Mouse (Mus musculus): Measurements from ENCODE around the gene Clcf1. TPM values are rescaled to one million over a fixed set of nuclear protein-coding genes. Genes with fewer than 3 reads are reported as not detected.

Gene Clcf1
- polyA plus RNA-seq, 1 experiment from 2014 or later: 0.69 TPM

- Histone ChIP-seq H3K27ac (replicated peaks) (no peak overlapping the region), H3K4me1 (replicated peaks) (peaks cover 54% of the 10 kb centered on the region), H3K9me3 (no peaks in the 10 kb centered on the region), H3K9ac (no peak overlapping the region), H3K27me3 (no peaks in the 10 kb centered on the region), H3K4me3 (no peak overlapping the region), H3K36me3 (peaks cover 30% of the 10 kb centered on the region), H3K4me2 (no peak overlapping the region)
- ATAC-seq (ENCODE audit: low FRiP score, low read depth): no peak
- 59% methylated on average over 2 of the region's 2 CpGs for WGBS
Measured at GRCm38 (mm10) chr19:4196048-4196447, 18.0 kb upstream of the Clcf1 start.

- WGBS: 66% methylated on average over 5 of the region's 5 CpGs
- H3K9me3 ChIP-seq: no peaks in the 10 kb centered on the region
- no peak for ATAC-seq (ENCODE audit: low FRiP score, low read depth)
- no peak overlapping the region for H3K9ac ChIP-seq
- no peak overlapping the region for H3K4me2 ChIP-seq
- H3K36me3 ChIP-seq: peaks cover 30% of the 10 kb centered on the region
- no peak overlapping the region for H3K27ac ChIP-seq (replicated peaks)
- no peak overlapping the region for H3K4me3 ChIP-seq
- no peaks in the 10 kb centered on the region for H3K27me3 ChIP-seq
- peaks cover 53% of the 10 kb centered on the region for H3K4me1 ChIP-seq (replicated peaks)
Measured at GRCm38 (mm10) chr19:4196548-4196947, 17.5 kb upstream of the Clcf1 start.

- Histone ChIP-seq H3K27ac (replicated peaks) (no peak overlapping the region), H3K4me2 (no peak overlapping the region), H3K9ac (no peak overlapping the region), H3K4me3 (no peak overlapping the region), H3K36me3 (peaks cover 30% of the 10 kb centered on the region), H3K4me1 (replicated peaks) (peaks cover 56% of the 10 kb centered on the region), H3K9me3 (no peaks in the 10 kb centered on the region), H3K27me3 (no peaks in the 10 kb centered on the region)
- WGBS: 77% methylated on average over 3 of the region's 3 CpGs
- ATAC-seq (ENCODE audit: low FRiP score, low read depth): no peak
Measured at GRCm38 (mm10) chr19:4197180-4197579, 16.9 kb upstream of the Clcf1 start.

- Histone ChIP-seq H3K9me3 (no peaks in the 10 kb centered on the region), H3K9ac (peak within 1 kb of the TSS; percentile 70), H3K36me3 (peaks cover 6% of the 10 kb centered on the region), H3K27ac (replicated peaks) (peak within 1 kb of the TSS; percentile 55), H3K4me1 (replicated peaks) (peaks cover 32% of the 10 kb centered on the region), H3K4me2 (peak within 1 kb of the TSS; percentile 94), H3K27me3 (no peaks in the 10 kb centered on the region), H3K4me3 (peak within 1 kb of the TSS; percentile 62)
- ATAC-seq (ENCODE audit: low FRiP score, low read depth): peak; percentile 85
- under 1% methylated on average over 34 of the region's 34 CpGs for WGBS
Measured at GRCm38 (mm10) chr19:4201291-4201909, 12.6 kb upstream of the Clcf1 start, which contains the start of gene Rad9a. Rad9a (minus strand) TSS chr19:4201662.

- peak overlapping the region; percentile 62 for H3K4me3 ChIP-seq
- peak overlapping the region; percentile 55 for H3K27ac ChIP-seq (replicated peaks)
- WGBS: 31% methylated on average over 7 of the region's 7 CpGs
- H3K9ac ChIP-seq: peak overlapping the region; percentile 70
- H3K4me2 ChIP-seq: peak overlapping the region; percentile 94
- ATAC-seq (ENCODE audit: low FRiP score, low read depth): no peak; the same call in 1 of the 2 replicates
- peaks cover 2% of the 10 kb centered on the region; the same call in 1 of the 2 replicates for H3K36me3 ChIP-seq
- H3K9me3 ChIP-seq: no peaks in the 10 kb centered on the region
- no peaks in the 10 kb centered on the region for H3K27me3 ChIP-seq
- peaks cover 27% of the 10 kb centered on the region for H3K4me1 ChIP-seq (replicated peaks)
Measured at GRCm38 (mm10) chr19:4202149-4202548, 11.9 kb upstream of the Clcf1 start.

- Histone ChIP-seq H3K4me1 (replicated peaks) (peaks cover 27% of the 10 kb centered on the region), H3K36me3 (no peaks in the 10 kb centered on the region), H3K4me3 (no peak overlapping the region), H3K27me3 (no peaks in the 10 kb centered on the region), H3K9me3 (no peaks in the 10 kb centered on the region), H3K27ac (replicated peaks) (no peak overlapping the region), H3K9ac (no peak overlapping the region), H3K4me2 (no peak overlapping the region)
- ATAC-seq (ENCODE audit: low FRiP score, low read depth): no peak
- 64% methylated on average over 3 of the region's 3 CpGs for WGBS
Measured at GRCm38 (mm10) chr19:4203148-4203547, 10.9 kb upstream of the Clcf1 start.

GRCm38 (mm10) chr19:4203604-4204326, 10.3 kb upstream of the Clcf1 start:
- WGBS: 63% methylated on average over 13 of the region's 13 CpGs
- Histone ChIP-seq H3K4me1 (replicated peaks) (peaks cover 27% of the 10 kb centered on the region), H3K9me3 (no peaks in the 10 kb centered on the region), H3K27ac (replicated peaks) (no peak overlapping the region), H3K4me2 (no peak overlapping the region), H3K27me3 (no peaks in the 10 kb centered on the region), H3K9ac (no peak overlapping the region), H3K4me3 (no peak overlapping the region), H3K36me3 (no peaks in the 10 kb centered on the region)
- no peak for ATAC-seq (ENCODE audit: low FRiP score, low read depth)

- Histone ChIP-seq H3K4me3 (no peak overlapping the region), H3K27me3 (no peaks in the 10 kb centered on the region), H3K9ac (no peak overlapping the region), H3K4me1 (replicated peaks) (peaks cover 26% of the 10 kb centered on the region), H3K9me3 (no peaks in the 10 kb centered on the region), H3K36me3 (no peaks in the 10 kb centered on the region), H3K27ac (replicated peaks) (no peak overlapping the region), H3K4me2 (no peak overlapping the region)
- no peak for ATAC-seq (ENCODE audit: low FRiP score, low read depth)
- WGBS: 62% methylated on average over 4 of the region's 4 CpGs
Measured at GRCm38 (mm10) chr19:4204889-4205288, 9.1 kb upstream of the Clcf1 start.

GRCm38 (mm10) chr19:4206971-4207370, 7.1 kb upstream of the Clcf1 start:
- Histone ChIP-seq H3K4me3 (no peak overlapping the region), H3K9ac (no peak overlapping the region), H3K4me2 (no peak overlapping the region), H3K27me3 (peaks cover 11% of the 10 kb centered on the region), H3K9me3 (no peaks in the 10 kb centered on the region), H3K36me3 (no peaks in the 10 kb centered on the region), H3K27ac (replicated peaks) (no peak overlapping the region), H3K4me1 (replicated peaks) (peaks cover 10% of the 10 kb centered on the region)
- ATAC-seq (ENCODE audit: low FRiP score, low read depth): no peak
- 2% methylated on average over 2 of the region's 2 CpGs for WGBS

- ATAC-seq (ENCODE audit: low FRiP score, low read depth): no peak
- no peaks in the 10 kb centered on the region for H3K9me3 ChIP-seq
- H3K9ac ChIP-seq: no peak overlapping the region
- WGBS: 70% methylated on average over 5 of the region's 5 CpGs
- H3K4me3 ChIP-seq: no peak overlapping the region
- H3K4me1 ChIP-seq (replicated peaks): peaks cover 6% of the 10 kb centered on the region
- H3K27ac ChIP-seq (replicated peaks): no peak overlapping the region
- peaks cover 24% of the 10 kb centered on the region for H3K27me3 ChIP-seq
- no peak overlapping the region for H3K4me2 ChIP-seq
- no peaks in the 10 kb centered on the region for H3K36me3 ChIP-seq
Measured at GRCm38 (mm10) chr19:4208563-4208962, 5.5 kb upstream of the Clcf1 start.

GRCm38 (mm10) chr19:4211891-4212588, 2.0 kb upstream of the Clcf1 start:
- H3K4me2 ChIP-seq: no peak overlapping the region
- H3K27ac ChIP-seq (replicated peaks): no peak overlapping the region
- H3K9me3 ChIP-seq: no peaks in the 10 kb centered on the region
- peaks cover 38% of the 10 kb centered on the region for H3K4me1 ChIP-seq (replicated peaks)
- H3K36me3 ChIP-seq: no peaks in the 10 kb centered on the region
- H3K27me3 ChIP-seq: peaks cover 51% of the 10 kb centered on the region
- no peak overlapping the region for H3K9ac ChIP-seq
- WGBS: 24% methylated on average over 4 of the region's 4 CpGs
- ATAC-seq (ENCODE audit: low FRiP score, low read depth): no peak
- H3K4me3 ChIP-seq: no peak overlapping the region

GRCm38 (mm10) chr19:4213524-4213974, 489 bp upstream of the Clcf1 start:
- Histone ChIP-seq H3K9me3 (no peaks in the 10 kb centered on the region), H3K27ac (replicated peaks) (no peak overlapping the region), H3K4me3 (no peak overlapping the region), H3K9ac (no peak overlapping the region), H3K4me2 (peak overlapping the region; percentile 97), H3K4me1 (replicated peaks) (peaks cover 38% of the 10 kb centered on the region), H3K27me3 (peaks cover 56% of the 10 kb centered on the region), H3K36me3 (no peaks in the 10 kb centered on the region)
- 4% methylated on average over 9 of the region's 9 CpGs for WGBS
- ATAC-seq (ENCODE audit: low FRiP score, low read depth): no peak

Measured in hindbrain, embryonic 15.5 days (tissue).